Mouse (Mus musculus): Measurements from ENCODE around the gene Ap3m1. TPM values are rescaled to one million over a fixed set of nuclear protein-coding genes. Genes with fewer than 3 reads are reported as not detected.

Gene Ap3m1
- total RNA-seq, 2 experiments from 2014 or later: 66.8 to 96.9 TPM

- ATAC-seq (ENCODE audit: poor library complexity, severe bottlenecking): no peak
Observed at GRCm38 (mm10) chr14:21074398-21075320, 22.4 kb upstream of the Ap3m1 start.

GRCm38 (mm10) chr14:21073981-21074380 lies 21.7 kb upstream of the Ap3m1 start:
- no peak for ATAC-seq (ENCODE audit: poor library complexity, severe bottlenecking)

- ATAC-seq (ENCODE audit: poor library complexity, severe bottlenecking): 0 out of 2 replicates have a peak, but pooled peaks have one; percentile 47
Observed at GRCm38 (mm10) chr14:21069594-21069993, 17.3 kb upstream of the Ap3m1 start.

GRCm38 (mm10) chr14:21065490-21066162 lies 13.3 kb upstream of the Ap3m1 start:
- no peak for ATAC-seq (ENCODE audit: poor library complexity, severe bottlenecking)

- no peak for ATAC-seq (ENCODE audit: poor library complexity, severe bottlenecking)
Observed at GRCm38 (mm10) chr14:21064321-21064720, 12.0 kb upstream of the Ap3m1 start.

GRCm38 (mm10) chr14:21062766-21063513 lies 10.6 kb upstream of the Ap3m1 start:
- ATAC-seq (ENCODE audit: poor library complexity, severe bottlenecking): no peak

- ATAC-seq (ENCODE audit: poor library complexity, severe bottlenecking): no peak
Observed at GRCm38 (mm10) chr14:21058972-21059371, 6.7 kb upstream of the Ap3m1 start.

GRCm38 (mm10) chr14:21053586-21053985 lies 1.3 kb upstream of the Ap3m1 start:
- no peak for ATAC-seq (ENCODE audit: poor library complexity, severe bottlenecking)

GRCm38 (mm10) chr14:21053151-21053550 lies 843 bp upstream of the Ap3m1 start:
- ATAC-seq (ENCODE audit: poor library complexity, severe bottlenecking): no peak

GRCm38 (mm10) chr14:21052781-21053130 lies 448 bp upstream of the Ap3m1 start:
- ATAC-seq (ENCODE audit: poor library complexity, severe bottlenecking): no peak

GRCm38 (mm10) chr14:21051380-21052111 lies 762 bp downstream of the Ap3m1 start:
- ATAC-seq (ENCODE audit: poor library complexity, severe bottlenecking): peak; percentile 10; the same call in 1 of the 2 replicates

- no peak for ATAC-seq (ENCODE audit: poor library complexity, severe bottlenecking)
Observed at GRCm38 (mm10) chr14:21050734-21051133, 1.6 kb downstream of the Ap3m1 start.

GRCm38 (mm10) chr14:21048879-21049278 lies 3.4 kb downstream of the Ap3m1 start:
- ATAC-seq (ENCODE audit: poor library complexity, severe bottlenecking): 0 out of 2 replicates have a peak, but pooled peaks have one; percentile 28

- ATAC-seq (ENCODE audit: poor library complexity, severe bottlenecking): peak; percentile 38
Observed at GRCm38 (mm10) chr14:21047840-21048239, 4.5 kb downstream of the Ap3m1 start.

GRCm38 (mm10) chr14:21039623-21040022 lies 12.7 kb downstream of the Ap3m1 start:
- ATAC-seq (ENCODE audit: poor library complexity, severe bottlenecking): no peak

GRCm38 (mm10) chr14:21039077-21039476 lies 13.2 kb downstream of the Ap3m1 start:
- no peak for ATAC-seq (ENCODE audit: poor library complexity, severe bottlenecking)

- no peak for ATAC-seq (ENCODE audit: poor library complexity, severe bottlenecking)
Observed at GRCm38 (mm10) chr14:21034791-21035190, 17.5 kb downstream of the Ap3m1 start.

GRCm38 (mm10) chr14:21034271-21034670 lies 18.0 kb downstream of the Ap3m1 start:
- ATAC-seq (ENCODE audit: poor library complexity, severe bottlenecking): no peak

- ATAC-seq (ENCODE audit: poor library complexity, severe bottlenecking): peak; percentile 98
Observed at GRCm38 (mm10) chr14:21031783-21032511, 20.4 kb downstream of the Ap3m1 start.
